Mouse (Mus musculus) NIH3T3 (cell line): ENCODE data around the gene Gmeb1.
"Not testable (repeated sequence)": the region's sequence is repeated elsewhere in the genome, so short reads cannot be mapped to it uniquely, and the experiment has no call there.

Experiments
- DNase-seq: peaks from one replicate; pipeline ENCODE4 v3.0.0-alpha.2; 2012; ENCODE audit warnings: low read depth

Gene Gmeb1

GRCm38 (mm10) chr4:132261514-132262357, at the start of gene Gmeb1:
TSS of gene Gmeb1 (minus strand) at chr4:132261602.
- DNase-seq = peak; percentile 82

- DNase-seq = peak; percentile 81
Measured at GRCm38 (mm10) chr4:132309849-132310472, 48.6 kb upstream of the Gmeb1 start.

GRCm38 (mm10) chr4:132309140-132309848, 47.9 kb upstream of the Gmeb1 start:
- DNase-seq = peak; percentile 40

GRCm38 (mm10) chr4:132308437-132309139, 47.2 kb upstream of the Gmeb1 start:
- peak; percentile 92 for DNase-seq

- no peak for DNase-seq
Measured at GRCm38 (mm10) chr4:132306004-132306403, 44.6 kb upstream of the Gmeb1 start.

- no peak for DNase-seq
Measured at GRCm38 (mm10) chr4:132305276-132305675, 43.9 kb upstream of the Gmeb1 start.

- DNase-seq = not testable (repeated sequence)
Measured at GRCm38 (mm10) chr4:132303484-132303883, 42.1 kb upstream of the Gmeb1 start.

GRCm38 (mm10) chr4:132302939-132303479, 41.6 kb upstream of the Gmeb1 start, which contains the start of gene Rab42:
TSS of gene Rab42 (minus strand) at chr4:132303385.
- peak; percentile 75 for DNase-seq

- DNase-seq = peak; percentile 13
Measured at GRCm38 (mm10) chr4:132301965-132302938, 40.9 kb upstream of the Gmeb1 start.

GRCm38 (mm10) chr4:132301486-132301885, 40.1 kb upstream of the Gmeb1 start:
- DNase-seq = no peak

- DNase-seq = no peak
Measured at GRCm38 (mm10) chr4:132299849-132300248, 38.4 kb upstream of the Gmeb1 start.

- peak; percentile 36 for DNase-seq
Measured at GRCm38 (mm10) chr4:132295696-132296390, 34.4 kb upstream of the Gmeb1 start.

- no peak for DNase-seq
Measured at GRCm38 (mm10) chr4:132293682-132294240, 32.4 kb upstream of the Gmeb1 start.

- peak; percentile 60 for DNase-seq
Measured at GRCm38 (mm10) chr4:132292988-132293387, 31.6 kb upstream of the Gmeb1 start.

GRCm38 (mm10) chr4:132291624-132292335, 30.4 kb upstream of the Gmeb1 start:
- DNase-seq = no peak

GRCm38 (mm10) chr4:132291056-132291455, 29.7 kb upstream of the Gmeb1 start:
- no peak for DNase-seq

- not testable (repeated sequence) for DNase-seq
Measured at GRCm38 (mm10) chr4:132288840-132289239, 27.4 kb upstream of the Gmeb1 start.

- no peak for DNase-seq
Measured at GRCm38 (mm10) chr4:132275949-132276348, 14.5 kb upstream of the Gmeb1 start.
